Mouse (Mus musculus) liver, postnatal 0 days (tissue): ENCODE measurements around the gene Meis1. TPM values are rescaled to one million over a fixed set of nuclear protein-coding genes. Genes with fewer than 3 reads are reported as not detected.
A peak's percentile ranks its signal among the peaks of the same experiment; 100 is the strongest.

ENCODE experiments used
- ATAC-seq: fragments of 200-750 bp; cut with Nextera tagmentation; 2 replicates; pipeline ENCODE4 v1.8.0; 2017; ENCODE audit warnings: mild to moderate bottlenecking, moderate library complexity
- DNase-seq: peaks from one replicate; pipeline ENCODE4 v3.0.0-alpha.2; 2016
- H3K27ac ChIP-seq: fragments of 300-500 bp; sonication (generic); 2 replicates; pipeline ENCODE4 v1.5.1; 2014; ENCODE audit warnings: antibody characterized with exemption, moderate library complexity, mild to moderate bottlenecking, low read depth
- H3K27me3 ChIP-seq: fragments of 300-500 bp; sonication (generic); 2 replicates; pipeline ENCODE4 v1.6.1; 2014; ENCODE audit warnings: low read length, control low read depth, mixed read lengths; ENCODE audit not compliant: insufficient read depth
- H3K36me3 ChIP-seq: fragments of 300-500 bp; sonication (generic); replicated peaks from 2 replicates; pipeline ENCODE4 v1.6.1; 2014; ENCODE audit warnings: mild to moderate bottlenecking, control low read depth, low read length, moderate library complexity, mixed read lengths; ENCODE audit not compliant: insufficient read depth
- H3K4me1 ChIP-seq: fragments of 300-500 bp; sonication (generic); 2 replicates; pipeline ENCODE4 v1.6.1; 2014; ENCODE audit warnings: antibody characterized with exemption, mild to moderate bottlenecking, control low read depth; ENCODE audit not compliant: insufficient read depth
- H3K4me2 ChIP-seq: fragments of 300-500 bp; sonication (generic); 2 replicates; pipeline ENCODE4 v1.6.1; 2014; ENCODE audit warnings: low read depth, mild to moderate bottlenecking, low read length, moderate library complexity, mixed read lengths
- H3K4me3 ChIP-seq: fragments of 300-500 bp; sonication (generic); 2 replicates; pipeline ENCODE4 v1.5.1; 2014; ENCODE audit warnings: low read depth, low read length
- H3K9ac ChIP-seq: fragments of 300-500 bp; sonication (generic); replicated peaks from 2 replicates; pipeline ENCODE4 v1.6.1; 2014; ENCODE audit warnings: mild to moderate bottlenecking, moderate library complexity
- H3K9me3 ChIP-seq: fragments of 300-500 bp; sonication (generic); 2 replicates; pipeline ENCODE4 v1.6.1; 2016; ENCODE audit warnings: mild to moderate bottlenecking, control low read depth, low read length, mixed read lengths
- CTCF ChIP-seq: sonication (generic); IDR thresholded peaks from 2 replicates; pipeline ENCODE4 v1.5.1; 2016; ENCODE audit warnings: antibody characterized with exemption, low read depth
- EP300 ChIP-seq: IDR thresholded peaks from 2 replicates; pipeline ENCODE4 v1.6.1; 2016; ENCODE audit warnings: antibody characterized with exemption, low read depth, mild to moderate bottlenecking
- WGBS: fragments of 180-500 bp; shearing (Covaris S2); extraction: QIAGEN DNeasy Blood & Tissue Kit; methylation state at CpG from one replicate; pipeline ENCODE4 v1.1.7; 2014; ENCODE audit not compliant: insufficient replicate concordance; 5-methylcytosine and 5-hydroxymethylcytosine counted together
- polyA plus RNA-seq: library from polyadenylated mRNA; unstranded; fragments of >200 nt; fragmentation: Nextera tagmentation; extraction: Ambion mirVana; gene quantifications from 2 replicates; pipeline ENCODE4 v1.2.1, GENCODE M21; 2015

Meis1 gene
- polyA plus RNA-seq, result 6.7 TPM in 2 replicates

GRCm38 (mm10) chr11:19018489-19019203, at the start of gene Meis1:
Meis1 (minus strand) TSS chr11:19018985.
- Histone ChIP-seq H3K36me3 (no peaks in the 10 kb centered on the region), H3K9ac (peak within 1 kb of the TSS; percentile 74), H3K4me3 (peak within 1 kb of the TSS; percentile 69), H3K27ac (peak within 1 kb of the TSS; percentile 90), H3K4me2 (peak within 1 kb of the TSS; percentile 93), H3K9me3 (no peaks in the 10 kb centered on the region), H3K27me3 (peaks cover 15% of the 10 kb centered on the region; the same call in 1 of the 2 replicates), H3K4me1 (peaks cover 13% of the 10 kb centered on the region; the same call in 1 of the 2 replicates)
- DNase-seq (peak; percentile 86), ATAC-seq (peak; percentile 85)
- TF ChIP-seq EP300 (0 out of 2 replicates have a peak, but pooled peaks have one; percentile 20), CTCF (no peak)
- WGBS, result under 1% methylated on average over 29 of the region's 29 CpGs

GRCm38 (mm10) chr11:19067334-19067733, 48.5 kb upstream of the Meis1 start:
- Histone ChIP-seq H3K4me1 (no peaks in the 10 kb centered on the region), H3K9me3 (no peaks in the 10 kb centered on the region), H3K36me3 (no peaks in the 10 kb centered on the region), H3K27ac (no peak overlapping the region), H3K27me3 (no peaks in the 10 kb centered on the region), H3K4me3 (no peak overlapping the region), H3K9ac (no peak overlapping the region), H3K4me2 (no peak overlapping the region)
- WGBS, result 71% methylated on average over 5 of the region's 5 CpGs
- DNase-seq (no peak), ATAC-seq (no peak)
- TF ChIP-seq EP300, result no peak
- TF ChIP-seq CTCF, result no peak

- no peak for DNase-seq
- Histone ChIP-seq H3K4me2 (no peak overlapping the region), H3K27ac (no peak overlapping the region), H3K9ac (no peak overlapping the region), H3K36me3 (no peaks in the 10 kb centered on the region), H3K4me1 (no peaks in the 10 kb centered on the region), H3K4me3 (no peak overlapping the region), H3K27me3 (no peaks in the 10 kb centered on the region), H3K9me3 (no peaks in the 10 kb centered on the region)
- no peak for ATAC-seq
- 74% methylated on average over 7 of the region's 7 CpGs for whole genome bisulfite sequencing
- TF ChIP-seq EP300 (no peak), CTCF (no peak)
Observed at GRCm38 (mm10) chr11:19049276-19049675, 30.5 kb upstream of the Meis1 start.

- no peak for ATAC-seq
- no peaks in the 10 kb centered on the region for H3K27me3 ChIP-seq
- TF ChIP-seq EP300 (no peak), CTCF (no peak)
- no peaks in the 10 kb centered on the region for H3K36me3 ChIP-seq
- H3K4me3 ChIP-seq, result no peak overlapping the region
- H3K4me2 ChIP-seq, result no peak overlapping the region
- WGBS, result 81% methylated on average over 10 of the region's 10 CpGs
- H3K9me3 ChIP-seq, result no peaks in the 10 kb centered on the region
- H3K4me1 ChIP-seq, result no peaks in the 10 kb centered on the region
- no peak overlapping the region for H3K9ac ChIP-seq
- no peak for DNase-seq
- H3K27ac ChIP-seq, result no peak overlapping the region
Observed at GRCm38 (mm10) chr11:19036595-19037166, 17.9 kb upstream of the Meis1 start.

- no peak for TF ChIP-seq CTCF
- peak; percentile 58 for DNase-seq
- peak; percentile 64 for ATAC-seq
- Histone ChIP-seq H3K4me3 (peak overlapping the region; percentile 45), H3K4me1 (peaks cover 8% of the 10 kb centered on the region; the same call in 1 of the 2 replicates), H3K9me3 (no peaks in the 10 kb centered on the region), H3K27ac (no peak overlapping the region), H3K9ac (peak overlapping the region; percentile 46), H3K27me3 (peaks cover 13% of the 10 kb centered on the region), H3K36me3 (no peaks in the 10 kb centered on the region), H3K4me2 (peak overlapping the region; percentile 88)
- under 1% methylated on average over 58 of the region's 58 CpGs for WGBS
Observed at GRCm38 (mm10) chr11:19026581-19027561, 8.1 kb upstream of the Meis1 start.
